Mouse (Mus musculus) kidney, embryonic 16.5 days (tissue): ENCODE measurements at regions not wholly inside any gene's neighbourhood (a gene's known extent, or its start where the extent isn't known, plus 50 kb on each side); places are given as distances from the start of the nearest gene placed in this dataset.
"Not testable (repeated sequence)": the region's sequence is repeated elsewhere in the genome, so short reads cannot be mapped to it uniquely, and the experiment has no call there.

Experiments used
- ATAC-seq: fragments of 200-750 bp; cut with Nextera tagmentation; 2 replicates; pipeline ENCODE4 v1.8.0; 2017; ENCODE audit warnings: moderate TSS enrichment; ENCODE audit not compliant: low FRiP score, low TSS enrichment
- H3K27ac ChIP-seq: fragments of 300-500 bp; sonication (generic); 2 replicates; pipeline ENCODE4 v1.5.1; 2014; ENCODE audit warnings: low read length
- H3K27me3 ChIP-seq: fragments of 300-500 bp; sonication (generic); 2 replicates; pipeline ENCODE4 v1.6.1; 2014; ENCODE audit warnings: low read length, control low read depth, mixed read lengths; ENCODE audit not compliant: insufficient read depth
- H3K36me3 ChIP-seq: fragments of 300-500 bp; sonication (generic); 2 replicates; pipeline ENCODE4 v1.6.1; 2014; ENCODE audit warnings: low read length, control low read depth, mixed read lengths; ENCODE audit not compliant: insufficient read depth
- H3K4me1 ChIP-seq: fragments of 300-500 bp; sonication (generic); 2 replicates; pipeline ENCODE4 v1.6.1; 2014; ENCODE audit warnings: low read length, control low read depth, mixed read lengths; ENCODE audit not compliant: insufficient read depth
- H3K4me2 ChIP-seq: fragments of 300-500 bp; sonication (generic); replicated peaks from 2 replicates; pipeline ENCODE4 v1.6.1; 2014; ENCODE audit warnings: low read depth, low read length
- H3K4me3 ChIP-seq: fragments of 300-500 bp; sonication (generic); 2 replicates; pipeline ENCODE4 v1.5.1; 2014; ENCODE audit warnings: mild to moderate bottlenecking, low read length
- H3K9ac ChIP-seq: fragments of 300-500 bp; sonication (generic); replicated peaks from 2 replicates; pipeline ENCODE4 v1.6.1; 2014; ENCODE audit warnings: low read length
- H3K9me3 ChIP-seq: fragments of 300-500 bp; sonication (generic); 2 replicates; pipeline ENCODE4 v1.6.1; 2016; ENCODE audit warnings: low read length, control low read depth
- WGBS: fragments of 180-500 bp; shearing (Covaris S2); extraction: QIAGEN DNeasy Blood & Tissue Kit; methylation state at CpG from one replicate; pipeline ENCODE4 v1.1.7; 2014; 5-methylcytosine and 5-hydroxymethylcytosine counted together

- H3K4me1 ChIP-seq, ATAC-seq, H3K36me3 ChIP-seq, H3K4me2 ChIP-seq, H3K4me3 ChIP-seq, H3K27ac ChIP-seq, H3K27me3 ChIP-seq, H3K9ac ChIP-seq, H3K9me3 ChIP-seq: not testable (repeated sequence)
Measured at GRCm38 (mm10) chr1:88801151-88801550, 99.1 kb upstream of the Arl4c start.

GRCm38 (mm10) chr1:88806960-88807359 is 104.9 kb upstream of the Arl4c start:
- H3K4me1 ChIP-seq: peaks cover 10% of the 10 kb centered on the region
- no peak overlapping the region for H3K9ac ChIP-seq
- no peak for ATAC-seq
- no peaks in the 10 kb centered on the region for H3K9me3 ChIP-seq
- no peak overlapping the region for H3K4me2 ChIP-seq
- H3K36me3 ChIP-seq: no peaks in the 10 kb centered on the region
- H3K27ac ChIP-seq: no peak overlapping the region
- H3K4me3 ChIP-seq: no peak overlapping the region
- WGBS: 69% methylated on average over 6 of the region's 6 CpGs
- no peaks in the 10 kb centered on the region for H3K27me3 ChIP-seq

GRCm38 (mm10) chr1:88807901-88808300 is 105.9 kb upstream of the Arl4c start:
- no peak for ATAC-seq
- 90% methylated on average over 6 of the region's 6 CpGs for WGBS
- Histone ChIP-seq H3K9me3 (no peaks in the 10 kb centered on the region), H3K4me1 (peaks cover 10% of the 10 kb centered on the region), H3K4me2 (no peak overlapping the region), H3K27me3 (no peaks in the 10 kb centered on the region), H3K36me3 (no peaks in the 10 kb centered on the region), H3K9ac (no peak overlapping the region), H3K27ac (no peak overlapping the region), H3K4me3 (no peak overlapping the region)

GRCm38 (mm10) chr1:88808508-88808907 is 106.5 kb upstream of the Arl4c start:
- Histone ChIP-seq H3K9ac (no peak overlapping the region), H3K36me3 (no peaks in the 10 kb centered on the region), H3K27ac (no peak overlapping the region), H3K9me3 (no peaks in the 10 kb centered on the region), H3K4me3 (no peak overlapping the region), H3K4me2 (no peak overlapping the region), H3K4me1 (peaks cover 10% of the 10 kb centered on the region), H3K27me3 (no peaks in the 10 kb centered on the region)
- no peak for ATAC-seq
- WGBS: 86% methylated on average over 3 of the region's 3 CpGs

GRCm38 (mm10) chr1:88809756-88810155 is 107.7 kb upstream of the Arl4c start:
- WGBS: 38% methylated on average over 2 of the region's 2 CpGs
- no peak for ATAC-seq
- Histone ChIP-seq H3K36me3 (no peaks in the 10 kb centered on the region), H3K4me1 (peaks cover 10% of the 10 kb centered on the region), H3K4me3 (no peak overlapping the region), H3K9me3 (no peaks in the 10 kb centered on the region), H3K9ac (no peak overlapping the region), H3K27ac (no peak overlapping the region), H3K27me3 (no peaks in the 10 kb centered on the region), H3K4me2 (no peak overlapping the region)

- Histone ChIP-seq H3K27me3 (no peaks in the 10 kb centered on the region), H3K4me3 (no peak overlapping the region), H3K9ac (no peak overlapping the region), H3K36me3 (no peaks in the 10 kb centered on the region), H3K4me2 (no peak overlapping the region), H3K27ac (no peak overlapping the region), H3K4me1 (peaks cover 10% of the 10 kb centered on the region), H3K9me3 (no peaks in the 10 kb centered on the region)
- no peak for ATAC-seq
- WGBS: 62% methylated on average over 7 of the region's 7 CpGs
Measured at GRCm38 (mm10) chr1:88813200-88813599, 111.2 kb upstream of the Arl4c start.

GRCm38 (mm10) chr1:88816376-88816945 is 114.4 kb upstream of the Arl4c start:
- WGBS: 86% methylated on average over 9 of the region's 9 CpGs
- Histone ChIP-seq H3K4me2 (no peak overlapping the region), H3K9ac (no peak overlapping the region), H3K27ac (no peak overlapping the region), H3K4me1 (0 out of 2 replicates have a peak, but pooled peaks cover 2% of the 10 kb centered on the region), H3K9me3 (no peaks in the 10 kb centered on the region), H3K36me3 (no peaks in the 10 kb centered on the region), H3K4me3 (no peak overlapping the region), H3K27me3 (no peaks in the 10 kb centered on the region)
- no peak for ATAC-seq

- H3K36me3 ChIP-seq: no peaks in the 10 kb centered on the region
- H3K4me3 ChIP-seq: no peak overlapping the region
- H3K27ac ChIP-seq: no peak overlapping the region
- ATAC-seq: no peak
- H3K27me3 ChIP-seq: no peaks in the 10 kb centered on the region
- peaks cover 3% of the 10 kb centered on the region; the same call in 1 of the 2 replicates for H3K9me3 ChIP-seq
- no peak overlapping the region for H3K9ac ChIP-seq
- no peak overlapping the region for H3K4me2 ChIP-seq
- H3K4me1 ChIP-seq: 0 out of 2 replicates have a peak, but pooled peaks cover 2% of the 10 kb centered on the region
- 88% methylated on average over 4 of the region's 4 CpGs for WGBS
Measured at GRCm38 (mm10) chr1:88825215-88825614, 123.2 kb upstream of the Arl4c start.

- H3K27ac ChIP-seq: no peak overlapping the region
- WGBS: 61% methylated on average over 11 of the region's 11 CpGs
- H3K27me3 ChIP-seq: no peaks in the 10 kb centered on the region
- H3K4me2 ChIP-seq: no peak overlapping the region
- no peak overlapping the region for H3K4me3 ChIP-seq
- H3K9ac ChIP-seq: no peak overlapping the region
- H3K4me1 ChIP-seq: no peaks in the 10 kb centered on the region; the same call in 1 of the 2 replicates
- H3K36me3 ChIP-seq: no peaks in the 10 kb centered on the region
- ATAC-seq: no peak
- peaks cover 2% of the 10 kb centered on the region; the same call in 1 of the 2 replicates for H3K9me3 ChIP-seq
Measured at GRCm38 (mm10) chr1:88838661-88839274, 136.7 kb upstream of the Arl4c start.

- H3K27ac ChIP-seq: no peak overlapping the region
- no peak overlapping the region for H3K9ac ChIP-seq
- H3K4me1 ChIP-seq: no peaks in the 10 kb centered on the region; the same call in 1 of the 2 replicates
- peaks cover 4% of the 10 kb centered on the region; the same call in 1 of the 2 replicates for H3K9me3 ChIP-seq
- WGBS: 38% methylated on average over 3 of the region's 3 CpGs
- no peak for ATAC-seq
- no peaks in the 10 kb centered on the region for H3K36me3 ChIP-seq
- no peaks in the 10 kb centered on the region for H3K27me3 ChIP-seq
- no peak overlapping the region for H3K4me2 ChIP-seq
- no peak overlapping the region for H3K4me3 ChIP-seq
Measured at GRCm38 (mm10) chr1:88839407-88839976, 137.5 kb upstream of the Arl4c start.
